Mouse (Mus musculus): ENCODE measurements at regions not wholly inside any gene's neighbourhood (a gene's known extent, or its start where the extent isn't known, plus 50 kb on each side); places are given as distances from the start of the nearest gene placed in this dataset.

- no peak for DNase-seq (ENCODE audit: low read depth, low spot score)
Observed at GRCm38 (mm10) chr19:32881443-32881842, 124.1 kb downstream of the Pten start.

- no peak for DNase-seq (ENCODE audit: low read depth, low spot score)
Observed at GRCm38 (mm10) chr19:32884279-32884678, 127.0 kb downstream of the Pten start.

GRCm38 (mm10) chr19:32885481-32886131 lies 128.3 kb downstream of the Pten start:
- no peak for DNase-seq (ENCODE audit: low read depth, low spot score)

GRCm38 (mm10) chr19:32887190-32887589 lies 129.9 kb downstream of the Pten start:
- DNase-seq (ENCODE audit: low read depth, low spot score): no peak

- no peak for DNase-seq (ENCODE audit: low read depth, low spot score)
Observed at GRCm38 (mm10) chr19:32888616-32889305, 131.5 kb downstream of the Pten start.

GRCm38 (mm10) chr19:32890801-32891200 lies 133.5 kb downstream of the Pten start:
- DNase-seq (ENCODE audit: low read depth, low spot score): no peak

GRCm38 (mm10) chr19:32892469-32892868 lies 135.2 kb downstream of the Pten start:
- DNase-seq (ENCODE audit: low read depth, low spot score): no peak

- no peak for DNase-seq (ENCODE audit: low read depth, low spot score)
Observed at GRCm38 (mm10) chr19:32903454-32904108, 146.3 kb downstream of the Pten start.

- DNase-seq (ENCODE audit: low read depth, low spot score): no peak
Observed at GRCm38 (mm10) chr19:32904517-32904916, 147.2 kb downstream of the Pten start.

- no peak for DNase-seq (ENCODE audit: low read depth, low spot score)
Observed at GRCm38 (mm10) chr19:32905901-32906431, 148.7 kb downstream of the Pten start.

- DNase-seq (ENCODE audit: low read depth, low spot score): no peak
Observed at GRCm38 (mm10) chr19:32906820-32907219, 149.5 kb downstream of the Pten start.

- no peak for DNase-seq (ENCODE audit: low read depth, low spot score)
Observed at GRCm38 (mm10) chr19:32910050-32910462, 152.8 kb downstream of the Pten start.

- DNase-seq (ENCODE audit: low read depth, low spot score): no peak
Observed at GRCm38 (mm10) chr19:32912323-32912722, 155.0 kb downstream of the Pten start.

- DNase-seq (ENCODE audit: low read depth, low spot score): no peak
Observed at GRCm38 (mm10) chr19:32916507-32917280, 159.4 kb downstream of the Pten start.

GRCm38 (mm10) chr19:32921021-32921420 lies 163.7 kb downstream of the Pten start:
- DNase-seq (ENCODE audit: low read depth, low spot score): no peak

GRCm38 (mm10) chr19:32923911-32924310 lies 166.6 kb downstream of the Pten start:
- DNase-seq (ENCODE audit: low read depth, low spot score): no peak

GRCm38 (mm10) chr19:32925628-32926505 lies 168.6 kb downstream of the Pten start:
- no peak for DNase-seq (ENCODE audit: low read depth, low spot score)

GRCm38 (mm10) chr19:32926571-32926970 lies 169.3 kb downstream of the Pten start:
- no peak for DNase-seq (ENCODE audit: low read depth, low spot score)

- DNase-seq (ENCODE audit: low read depth, low spot score): no peak
Observed at GRCm38 (mm10) chr19:32933676-32934075, 176.4 kb downstream of the Pten start.

- no peak for DNase-seq (ENCODE audit: low read depth, low spot score)
Observed at GRCm38 (mm10) chr19:32935638-32936037, 178.3 kb downstream of the Pten start.

GRCm38 (mm10) chr19:32937591-32937990 lies 180.3 kb downstream of the Pten start:
- no peak for DNase-seq (ENCODE audit: low read depth, low spot score)

Data from retina, postnatal 7 days (tissue).